Mouse (Mus musculus) lung, postnatal 0 days (tissue): ENCODE measurements around the gene Prr18.

ENCODE experiments used
- CTCF ChIP-seq: IDR thresholded peaks from 2 replicates; pipeline ENCODE4 v1.5.1; 2016; ENCODE audit warnings: antibody characterized with exemption, mild to moderate bottlenecking
- EP300 ChIP-seq: IDR thresholded peaks from 2 replicates; pipeline ENCODE4 v1.6.1; 2016; ENCODE audit warnings: antibody characterized with exemption, mild to moderate bottlenecking, control low read depth

GRCm38 (mm10) chr17:8388463-8388862 lies 51.2 kb downstream of the Prr18 start:
- TF ChIP-seq CTCF (peak; percentile 61), EP300 (no peak)
